Mouse (Mus musculus): ENCODE results near the gene Prrc2b. TPM values are rescaled to one million over a fixed set of nuclear protein-coding genes. Genes with fewer than 3 reads are reported as not detected.
A peak's percentile ranks its signal among the peaks of the same experiment; 100 is the strongest.

The Prrc2b gene
- polyA plus RNA-seq, 1 experiment from 2014 or later = 24.5 TPM

- H3K36me3 ChIP-seq = peaks cover 100% of the 10 kb centered on the region
- 86% methylated on average over 10 of the region's 10 CpGs for WGBS
- H3K4me1 ChIP-seq = no peaks in the 10 kb centered on the region
- H3K9me3 ChIP-seq = no peaks in the 10 kb centered on the region
- no peak overlapping the region for H3K9ac ChIP-seq
- no peak overlapping the region for H3K4me2 ChIP-seq
- no peak for ATAC-seq (ENCODE audit: extremely low read depth, insufficient number of reproducible peaks, low FRiP score, low TSS enrichment)
- no peak overlapping the region for H3K27ac ChIP-seq (replicated peaks)
- H3K4me3 ChIP-seq = no peak overlapping the region
- H3K27me3 ChIP-seq (replicated peaks) = no peaks in the 10 kb centered on the region
Measured at GRCm38 (mm10) chr2:32215576-32215975, 64.7 kb downstream of the Prrc2b start.

- WGBS = 79% methylated on average over 10 of the region's 10 CpGs
- no peaks in the 10 kb centered on the region for H3K27me3 ChIP-seq (replicated peaks)
- H3K4me1 ChIP-seq = no peaks in the 10 kb centered on the region
- H3K9me3 ChIP-seq = no peaks in the 10 kb centered on the region
- H3K27ac ChIP-seq (replicated peaks) = no peak overlapping the region
- no peak for ATAC-seq (ENCODE audit: extremely low read depth, insufficient number of reproducible peaks, low FRiP score, low TSS enrichment)
- no peak overlapping the region for H3K9ac ChIP-seq
- H3K4me3 ChIP-seq = no peak overlapping the region
- H3K4me2 ChIP-seq = no peak overlapping the region
- H3K36me3 ChIP-seq = peaks cover 100% of the 10 kb centered on the region
Measured at GRCm38 (mm10) chr2:32216506-32216905, 65.6 kb downstream of the Prrc2b start.

GRCm38 (mm10) chr2:32217656-32218055 lies 66.8 kb downstream of the Prrc2b start:
- no peaks in the 10 kb centered on the region for H3K9me3 ChIP-seq
- H3K36me3 ChIP-seq = peaks cover 100% of the 10 kb centered on the region
- H3K9ac ChIP-seq = no peak overlapping the region
- H3K27ac ChIP-seq (replicated peaks) = no peak overlapping the region
- H3K4me1 ChIP-seq = no peaks in the 10 kb centered on the region
- no peak for ATAC-seq (ENCODE audit: extremely low read depth, insufficient number of reproducible peaks, low FRiP score, low TSS enrichment)
- WGBS = 79% methylated on average over 8 of the region's 8 CpGs
- no peaks in the 10 kb centered on the region for H3K27me3 ChIP-seq (replicated peaks)
- H3K4me2 ChIP-seq = no peak overlapping the region
- H3K4me3 ChIP-seq = no peak overlapping the region

- no peaks in the 10 kb centered on the region for H3K9me3 ChIP-seq
- no peaks in the 10 kb centered on the region for H3K4me1 ChIP-seq
- H3K4me2 ChIP-seq = no peak overlapping the region
- H3K36me3 ChIP-seq = peaks cover 100% of the 10 kb centered on the region
- H3K9ac ChIP-seq = no peak overlapping the region
- no peak for ATAC-seq (ENCODE audit: extremely low read depth, insufficient number of reproducible peaks, low FRiP score, low TSS enrichment)
- H3K4me3 ChIP-seq = no peak overlapping the region
- WGBS = 84% methylated on average over 5 of the region's 5 CpGs
- H3K27ac ChIP-seq (replicated peaks) = no peak overlapping the region
- no peaks in the 10 kb centered on the region for H3K27me3 ChIP-seq (replicated peaks)
Measured at GRCm38 (mm10) chr2:32218113-32218512, 67.2 kb downstream of the Prrc2b start.

GRCm38 (mm10) chr2:32218541-32219334 lies 67.9 kb downstream of the Prrc2b start:
- Histone ChIP-seq H3K36me3 (peaks cover 100% of the 10 kb centered on the region), H3K27ac (replicated peaks) (no peak overlapping the region), H3K9me3 (no peaks in the 10 kb centered on the region), H3K4me1 (no peaks in the 10 kb centered on the region), H3K4me3 (no peak overlapping the region), H3K9ac (no peak overlapping the region), H3K27me3 (replicated peaks) (no peaks in the 10 kb centered on the region), H3K4me2 (no peak overlapping the region)
- WGBS = 86% methylated on average over 11 of the region's 11 CpGs
- no peak for ATAC-seq (ENCODE audit: extremely low read depth, insufficient number of reproducible peaks, low FRiP score, low TSS enrichment)

GRCm38 (mm10) chr2:32219501-32219900 lies 68.6 kb downstream of the Prrc2b start:
- Histone ChIP-seq H3K4me2 (no peak overlapping the region), H3K27me3 (replicated peaks) (no peaks in the 10 kb centered on the region), H3K27ac (replicated peaks) (no peak overlapping the region), H3K9ac (no peak overlapping the region), H3K36me3 (peaks cover 100% of the 10 kb centered on the region), H3K9me3 (no peaks in the 10 kb centered on the region), H3K4me1 (no peaks in the 10 kb centered on the region), H3K4me3 (no peak overlapping the region)
- 90% methylated on average over 14 of the region's 14 CpGs for WGBS
- no peak for ATAC-seq (ENCODE audit: extremely low read depth, insufficient number of reproducible peaks, low FRiP score, low TSS enrichment)

GRCm38 (mm10) chr2:32220021-32220420 lies 69.1 kb downstream of the Prrc2b start:
- H3K27ac ChIP-seq (replicated peaks) = no peak overlapping the region
- WGBS = 88% methylated on average over 6 of the region's 6 CpGs
- H3K36me3 ChIP-seq = peaks cover 100% of the 10 kb centered on the region
- no peaks in the 10 kb centered on the region for H3K4me1 ChIP-seq
- H3K27me3 ChIP-seq (replicated peaks) = no peaks in the 10 kb centered on the region
- no peak overlapping the region for H3K4me2 ChIP-seq
- H3K9ac ChIP-seq = no peak overlapping the region
- no peaks in the 10 kb centered on the region for H3K9me3 ChIP-seq
- no peak overlapping the region for H3K4me3 ChIP-seq
- no peak for ATAC-seq (ENCODE audit: extremely low read depth, insufficient number of reproducible peaks, low FRiP score, low TSS enrichment)

GRCm38 (mm10) chr2:32220969-32221368 lies 70.1 kb downstream of the Prrc2b start:
- no peaks in the 10 kb centered on the region for H3K4me1 ChIP-seq
- H3K27ac ChIP-seq (replicated peaks) = no peak overlapping the region
- 92% methylated on average over 10 of the region's 10 CpGs for WGBS
- H3K9me3 ChIP-seq = no peaks in the 10 kb centered on the region
- H3K27me3 ChIP-seq (replicated peaks) = no peaks in the 10 kb centered on the region
- H3K4me2 ChIP-seq = no peak overlapping the region
- peaks cover 100% of the 10 kb centered on the region for H3K36me3 ChIP-seq
- ATAC-seq (ENCODE audit: extremely low read depth, insufficient number of reproducible peaks, low FRiP score, low TSS enrichment) = no peak
- no peak overlapping the region for H3K9ac ChIP-seq
- H3K4me3 ChIP-seq = no peak overlapping the region

- ATAC-seq (ENCODE audit: extremely low read depth, insufficient number of reproducible peaks, low FRiP score, low TSS enrichment) = no peak
- Histone ChIP-seq H3K4me3 (no peak overlapping the region), H3K4me1 (no peaks in the 10 kb centered on the region), H3K9me3 (no peaks in the 10 kb centered on the region), H3K27me3 (replicated peaks) (no peaks in the 10 kb centered on the region), H3K27ac (replicated peaks) (no peak overlapping the region), H3K4me2 (no peak overlapping the region), H3K36me3 (peaks cover 100% of the 10 kb centered on the region), H3K9ac (no peak overlapping the region)
- 88% methylated on average over 7 of the region's 7 CpGs for WGBS
Measured at GRCm38 (mm10) chr2:32221577-32221976, 70.7 kb downstream of the Prrc2b start.

- Histone ChIP-seq H3K4me2 (no peak overlapping the region), H3K9ac (no peak overlapping the region), H3K27me3 (replicated peaks) (no peaks in the 10 kb centered on the region), H3K9me3 (no peaks in the 10 kb centered on the region), H3K4me3 (no peak overlapping the region), H3K4me1 (no peaks in the 10 kb centered on the region), H3K36me3 (peaks cover 100% of the 10 kb centered on the region), H3K27ac (replicated peaks) (no peak overlapping the region)
- no peak for ATAC-seq (ENCODE audit: extremely low read depth, insufficient number of reproducible peaks, low FRiP score, low TSS enrichment)
- 88% methylated on average over 10 of the region's 10 CpGs for WGBS
Measured at GRCm38 (mm10) chr2:32222057-32222456, 71.2 kb downstream of the Prrc2b start.

GRCm38 (mm10) chr2:32235433-32235832 lies 84.6 kb downstream of the Prrc2b start:
- H3K9me3 ChIP-seq = no peaks in the 10 kb centered on the region
- peak overlapping the region; percentile 95 for H3K27ac ChIP-seq (replicated peaks)
- H3K4me1 ChIP-seq = peaks cover 26% of the 10 kb centered on the region
- ATAC-seq (ENCODE audit: extremely low read depth, insufficient number of reproducible peaks, low FRiP score, low TSS enrichment) = no peak
- H3K27me3 ChIP-seq (replicated peaks) = no peaks in the 10 kb centered on the region
- 32% methylated on average over 7 of the region's 7 CpGs for WGBS
- peak overlapping the region; percentile 67 for H3K4me3 ChIP-seq
- H3K4me2 ChIP-seq = peak overlapping the region; percentile 82
- peak overlapping the region; percentile 91 for H3K9ac ChIP-seq
- H3K36me3 ChIP-seq = peaks cover 55% of the 10 kb centered on the region
